In genomic region chr10:67058702-67059101, GRCm38 (mm10) we compare ENCODE assay signal across 10 mouse cellular contexts. TPM values are rescaled to one million over a fixed set of nuclear protein-coding genes. Genes with fewer than 3 reads are reported as not detected.
A peak's percentile ranks its signal among the peaks of the same experiment; 100 is the strongest.
DNase-seq lines count a peak whose midpoint lies in the region; ATAC-seq and TF ChIP-seq lines count a peak whose summit lies in the region.
"Had no signal": no experiment of that assay in that cellular context is flagged by ENCODE, and none has a peak within 500 bp of the region (broad histone marks: within the 10 kb centered on the region; RNA-seq: fewer than 3 reads in every experiment).

No protein-coding gene starts in this region.

- H3K36me3 ChIP-seq in forebrain, embryonic 13.5 days (ENCODE audit: poor library complexity, severe bottlenecking), result no peaks in the 10 kb centered on the region
- H3K36me3 ChIP-seq in forebrain, embryonic 11.5 days (ENCODE audit: control insufficient read depth, insufficient read depth, low read length), result no peaks in the 10 kb centered on the region
- H3K36me3 ChIP-seq in intestine, embryonic 15.5 days, result no peaks in the 10 kb centered on the region
- no peaks in the 10 kb centered on the region for H3K36me3 ChIP-seq in intestine, postnatal 0 days (ENCODE audit: control insufficient read depth, insufficient read depth)
- no peaks in the 10 kb centered on the region for H3K36me3 ChIP-seq in midbrain, postnatal 0 days (ENCODE audit: insufficient read depth, low read length)
- H3K36me3 ChIP-seq in midbrain, embryonic 10.5 days, result no peaks in the 10 kb centered on the region
- H3K36me3 ChIP-seq in stomach, embryonic 16.5 days (ENCODE audit: control insufficient read depth, insufficient read depth, low read length), result no peaks in the 10 kb centered on the region

- no peak for TF ChIP-seq CTCF in intestine, postnatal 0 days (IDR thresholded peaks at IDR 0.05; ENCODE audit: low read depth)
- TF ChIP-seq CTCF in midbrain, postnatal 0 days (IDR thresholded peaks at IDR 0.05), result no peak

- ATAC-seq in forebrain, embryonic 13.5 days, result peak; percentile 11; the same call in 1 of the 2 replicates
- ATAC-seq in forebrain, embryonic 11.5 days (replicated peaks; ENCODE audit: low FRiP score), result no peak
- no peak for ATAC-seq in intestine, embryonic 15.5 days
- no peak for ATAC-seq in intestine, postnatal 0 days
- ATAC-seq in midbrain, postnatal 0 days (ENCODE audit: low FRiP score), result no peak
- ATAC-seq in stomach, embryonic 16.5 days (ENCODE audit: insufficient read depth, low FRiP score), result no peak

- H3K27me3 ChIP-seq in forebrain, embryonic 13.5 days, result no peaks in the 10 kb centered on the region
- no peaks in the 10 kb centered on the region for H3K27me3 ChIP-seq in forebrain, embryonic 11.5 days (ENCODE audit: control insufficient read depth, insufficient read depth, low read length)
- no peaks in the 10 kb centered on the region for H3K27me3 ChIP-seq in intestine, embryonic 15.5 days (replicated peaks)
- no peaks in the 10 kb centered on the region for H3K27me3 ChIP-seq in intestine, postnatal 0 days (replicated peaks; ENCODE audit: control insufficient read depth, insufficient read depth, low read length)
- H3K27me3 ChIP-seq in midbrain, postnatal 0 days (ENCODE audit: insufficient read depth, low read length), result no peaks in the 10 kb centered on the region
- no peaks in the 10 kb centered on the region for H3K27me3 ChIP-seq in midbrain, embryonic 10.5 days (ENCODE audit: low read depth, poor library complexity, severe bottlenecking)
- no peaks in the 10 kb centered on the region for H3K27me3 ChIP-seq in stomach, embryonic 16.5 days (ENCODE audit: control insufficient read depth, insufficient read depth, low read length)

- DNase-seq in forebrain, embryonic 11.5 days (ENCODE audit: low spot score), result no peak
- DNase-seq in midbrain, postnatal 0 days (ENCODE audit: low spot score), result no peak
- DNase-seq in midbrain, embryonic 10.5 days (ENCODE audit: low spot score), result no peak
- DNase-seq in right cerebral cortex, postnatal 36 days (ENCODE audit: low spot score in 2 of 2), result no peak
- DNase-seq: lung, adult 2 months; thymus, postnatal 4 days had no signal

- H3K4me2 ChIP-seq in forebrain, embryonic 13.5 days, result no peak overlapping the region
- no peak overlapping the region for H3K4me2 ChIP-seq in forebrain, embryonic 11.5 days (ENCODE audit: low read depth, low read length, severe bottlenecking)
- H3K4me2 ChIP-seq in intestine, embryonic 15.5 days (replicated peaks), result no peak overlapping the region
- H3K4me2 ChIP-seq in intestine, postnatal 0 days (replicated peaks; ENCODE audit: low read depth), result no peak overlapping the region
- no peak overlapping the region; the same call in 1 of the 2 replicates for H3K4me2 ChIP-seq in midbrain, postnatal 0 days (ENCODE audit: low read depth, low read length, poor library complexity, severe bottlenecking)
- H3K4me2 ChIP-seq in stomach, embryonic 16.5 days (ENCODE audit: low read depth, low read length), result no peak overlapping the region

- H3K27ac ChIP-seq in forebrain, embryonic 13.5 days, result peak overlapping the region; percentile 51
- no peak overlapping the region for H3K27ac ChIP-seq in forebrain, embryonic 11.5 days (ENCODE audit: low read depth, low read length)
- H3K27ac ChIP-seq in intestine, embryonic 15.5 days, result 0 out of 2 replicates have a peak overlapping the region, but pooled peaks have one; percentile 14
- no peak overlapping the region for H3K27ac ChIP-seq in intestine, postnatal 0 days (ENCODE audit: low read depth, low read length)
- H3K27ac ChIP-seq in midbrain, postnatal 0 days (ENCODE audit: low read depth, low read length), result peak overlapping the region; percentile 51; the same call in 1 of the 2 replicates
- no peak overlapping the region for H3K27ac ChIP-seq in midbrain, embryonic 10.5 days (replicated peaks)
- peak overlapping the region; percentile 66 for H3K27ac ChIP-seq in stomach, embryonic 16.5 days (ENCODE audit: low read length)

- no peak overlapping the region for H3K9ac ChIP-seq in forebrain, embryonic 13.5 days
- no peak overlapping the region for H3K9ac ChIP-seq in forebrain, embryonic 11.5 days (ENCODE audit: low read length)
- no peak overlapping the region for H3K9ac ChIP-seq in intestine, embryonic 15.5 days
- H3K9ac ChIP-seq in intestine, postnatal 0 days (ENCODE audit: low read depth, low read length), result no peak overlapping the region
- no peak overlapping the region for H3K9ac ChIP-seq in midbrain, postnatal 0 days (replicated peaks; ENCODE audit: low read length, poor library complexity, severe bottlenecking)
- no peak overlapping the region for H3K9ac ChIP-seq in stomach, embryonic 16.5 days (ENCODE audit: low read length)

- H3K9me3 ChIP-seq in forebrain, embryonic 13.5 days (replicated peaks), result no peaks in the 10 kb centered on the region
- no peaks in the 10 kb centered on the region for H3K9me3 ChIP-seq in forebrain, embryonic 11.5 days (ENCODE audit: control insufficient read depth, low read length)
- no peaks in the 10 kb centered on the region for H3K9me3 ChIP-seq in intestine, embryonic 15.5 days
- no peaks in the 10 kb centered on the region for H3K9me3 ChIP-seq in intestine, postnatal 0 days (ENCODE audit: control insufficient read depth)
- H3K9me3 ChIP-seq in midbrain, postnatal 0 days (ENCODE audit: low read length), result no peaks in the 10 kb centered on the region
- H3K9me3 ChIP-seq in midbrain, embryonic 10.5 days (replicated peaks), result no peaks in the 10 kb centered on the region
- H3K9me3 ChIP-seq in stomach, embryonic 16.5 days (replicated peaks; ENCODE audit: control insufficient read depth, low read length), result no peaks in the 10 kb centered on the region

- 60% methylated on average over 6 of the region's 6 CpGs for WGBS in forebrain, embryonic 13.5 days
- 88% methylated on average over 6 of the region's 6 CpGs for WGBS in forebrain, embryonic 11.5 days
- WGBS in intestine, embryonic 15.5 days, result 78% methylated on average over 6 of the region's 6 CpGs
- WGBS in intestine, postnatal 0 days, result 60% methylated on average over 6 of the region's 6 CpGs
- 61% methylated on average over 6 of the region's 6 CpGs for WGBS in midbrain, postnatal 0 days
- WGBS in midbrain, embryonic 10.5 days, result 88% methylated on average over 6 of the region's 6 CpGs
- 69% methylated on average over 6 of the region's 6 CpGs for WGBS in stomach, embryonic 16.5 days

- no peak overlapping the region for H3K4me3 ChIP-seq in forebrain, embryonic 13.5 days
- no peak overlapping the region for H3K4me3 ChIP-seq in forebrain, embryonic 11.5 days (ENCODE audit: low read depth, low read length)
- H3K4me3 ChIP-seq in intestine, embryonic 15.5 days (replicated peaks), result no peak overlapping the region
- no peak overlapping the region for H3K4me3 ChIP-seq in intestine, postnatal 0 days (ENCODE audit: low read depth, low read length)
- H3K4me3 ChIP-seq in midbrain, postnatal 0 days (ENCODE audit: low read depth, low read length), result no peak overlapping the region
- H3K4me3 ChIP-seq in midbrain, embryonic 10.5 days, result no peak overlapping the region
- H3K4me3 ChIP-seq in stomach, embryonic 16.5 days (replicated peaks; ENCODE audit: low read length), result no peak overlapping the region

- peaks cover 41% of the 10 kb centered on the region for H3K4me1 ChIP-seq in forebrain, embryonic 13.5 days
- peaks cover 3% of the 10 kb centered on the region; the same call in 1 of the 2 replicates for H3K4me1 ChIP-seq in forebrain, embryonic 11.5 days (replicated peaks; ENCODE audit: control insufficient read depth, insufficient read depth, low read length)
- peaks cover 14% of the 10 kb centered on the region; the same call in 1 of the 2 replicates for H3K4me1 ChIP-seq in intestine, embryonic 15.5 days (replicated peaks)
- H3K4me1 ChIP-seq in intestine, postnatal 0 days (replicated peaks; ENCODE audit: control insufficient read depth, insufficient read depth, low read length), result no peaks in the 10 kb centered on the region
- peaks cover 5% of the 10 kb centered on the region; the same call in 1 of the 2 replicates for H3K4me1 ChIP-seq in midbrain, postnatal 0 days (ENCODE audit: insufficient read depth, low read length)
- peaks cover 11% of the 10 kb centered on the region for H3K4me1 ChIP-seq in midbrain, embryonic 10.5 days
- H3K4me1 ChIP-seq in stomach, embryonic 16.5 days (ENCODE audit: control insufficient read depth, insufficient read depth, low read length), result peaks cover 48% of the 10 kb centered on the region

RNA-seq across cellular contexts. Expression of gene Jmjd1c, which starts 37.2 kb away (rescaled TPM):
- 42.5 and 49.6 TPM in 2 replicates for polyA plus RNA-seq in forebrain, embryonic 13.5 days (2015; fragmentation: Nextera tagmentation; extraction: Ambion mirVana)
- polyA plus RNA-seq in forebrain, embryonic 11.5 days (2014; fragmentation: Nextera tagmentation; extraction: Ambion mirVana), result 53.1 and 55.7 TPM in 2 replicates
- 33.5 and 36.2 TPM in 2 replicates for polyA plus RNA-seq in intestine, embryonic 15.5 days (2015; fragmentation: Nextera tagmentation; extraction: Ambion mirVana)
- 33.4 and 39.6 TPM in 2 replicates for polyA plus RNA-seq in intestine, postnatal 0 days (2015; fragmentation: Nextera tagmentation; extraction: Ambion mirVana)
- 63.8 and 74.6 TPM in 2 replicates for total RNA-seq in midbrain, postnatal 0 days (2014; rRNA removed)
- polyA plus RNA-seq in midbrain, postnatal 0 days (2015; fragmentation: Nextera tagmentation; extraction: Ambion mirVana), result 33.8 and 45.1 TPM in 2 replicates
- 27.1 and 28.4 TPM in 2 replicates for polyA plus RNA-seq in midbrain, embryonic 10.5 days (2016; fragmentation: Nextera tagmentation; extraction: Ambion mirVana)
- polyA plus RNA-seq in stomach, embryonic 16.5 days (2015; fragmentation: Nextera tagmentation; extraction: Ambion mirVana), result 26.7 and 30.3 TPM in 2 replicates

RNA-seq across cellular contexts. Expression of gene Reep3, which starts 38.0 kb away (rescaled TPM):
- 42.2 and 43.0 TPM in 2 replicates for polyA plus RNA-seq in forebrain, embryonic 13.5 days (2015; fragmentation: Nextera tagmentation; extraction: Ambion mirVana)
- polyA plus RNA-seq in forebrain, embryonic 11.5 days (2014; fragmentation: Nextera tagmentation; extraction: Ambion mirVana), result 44.6 and 48.4 TPM in 2 replicates
- polyA plus RNA-seq in intestine, embryonic 15.5 days (2015; fragmentation: Nextera tagmentation; extraction: Ambion mirVana), result 38.6 and 41.5 TPM in 2 replicates
- polyA plus RNA-seq in intestine, postnatal 0 days (2015; fragmentation: Nextera tagmentation; extraction: Ambion mirVana), result 77.4 and 81.2 TPM in 2 replicates
- total RNA-seq in midbrain, postnatal 0 days (2014; rRNA removed), result 28.1 and 30.0 TPM in 2 replicates
- 26.6 and 26.7 TPM in 2 replicates for polyA plus RNA-seq in midbrain, postnatal 0 days (2015; fragmentation: Nextera tagmentation; extraction: Ambion mirVana)
- polyA plus RNA-seq in midbrain, embryonic 10.5 days (2016; fragmentation: Nextera tagmentation; extraction: Ambion mirVana), result 31.7 and 36.7 TPM in 2 replicates
- polyA plus RNA-seq in stomach, embryonic 16.5 days (2015; fragmentation: Nextera tagmentation; extraction: Ambion mirVana), result 44.0 and 52.0 TPM in 2 replicates

Comparison
In these comparisons a context has a peak if more than half of its experiments do, and no peak if none do; other contexts are left out.
1. H3K27ac ChIP-seq: peak in forebrain, embryonic 13.5 days (single experiment), intestine, embryonic 15.5 days (single experiment), midbrain, postnatal 0 days (single experiment) and stomach, embryonic 16.5 days (single experiment); none in forebrain, embryonic 11.5 days (single experiment), intestine, postnatal 0 days (single experiment) and midbrain, embryonic 10.5 days (single experiment).